Mouse (Mus musculus) hematopoietic stem cell, adult 5-6 weeks (primary cell): ENCODE data around the gene Mrpl12. TPM values are rescaled to one million over a fixed set of nuclear protein-coding genes. Genes with fewer than 3 reads are reported as not detected.
A peak's percentile ranks its signal among the peaks of the same experiment; 100 is the strongest.
"Not testable (repeated sequence)": the region's sequence is repeated elsewhere in the genome, so short reads cannot be mapped to it uniquely, and the experiment has no call there.

Source experiments
- ATAC-seq, 2 experiments: fragments of 125-278 bp in 1 of 2; replicated peaks in 1 of 2; 2 replicates each; pipeline ENCODE4 v1.8.0; 2016 to 2017; ENCODE audit warnings: inconsistent platforms in 2 of 2, mild to moderate bottlenecking in 2 of 2, moderate number of reproducible peaks in 2 of 2, low read depth in 1 of 2, moderate TSS enrichment in 1 of 2; ENCODE audit not compliant: low FRiP score in 2 of 2, poor library complexity in 2 of 2, severe bottlenecking in 2 of 2, insufficient read depth in 1 of 2, low TSS enrichment in 1 of 2
- total RNA-seq: library from RNA; stranded (forward); fragments of 172-1452, 232-1000 nt; gene quantifications from 2 replicates; pipeline ENCODE4 v1.2.3, GENCODE M21; 2017

The Mrpl12 gene
- total RNA-seq, 1 experiment from 2014 or later: 112 TPM

DNA sequence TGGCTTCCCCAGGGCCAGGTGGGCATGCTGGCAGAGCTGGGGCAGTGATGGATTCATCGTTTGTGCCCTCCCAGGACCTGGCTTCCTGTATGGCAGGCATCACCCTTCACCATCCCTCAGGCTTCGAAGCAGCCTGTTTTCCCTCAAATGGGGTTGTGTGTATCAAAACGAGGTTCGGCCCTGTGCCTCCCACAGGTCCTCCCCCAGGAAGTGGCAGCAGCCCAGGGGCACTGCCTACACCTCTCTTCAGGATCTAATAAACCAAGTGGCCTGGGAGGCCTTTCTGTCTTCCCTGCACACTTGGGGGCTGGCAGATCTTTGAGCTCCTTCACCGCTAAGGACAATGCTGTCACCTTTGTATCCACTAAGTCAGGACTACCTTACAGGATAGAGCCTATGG, 14.5 kb downstream of the Mrpl12 start:
- ATAC-seq: no peak

DNA sequence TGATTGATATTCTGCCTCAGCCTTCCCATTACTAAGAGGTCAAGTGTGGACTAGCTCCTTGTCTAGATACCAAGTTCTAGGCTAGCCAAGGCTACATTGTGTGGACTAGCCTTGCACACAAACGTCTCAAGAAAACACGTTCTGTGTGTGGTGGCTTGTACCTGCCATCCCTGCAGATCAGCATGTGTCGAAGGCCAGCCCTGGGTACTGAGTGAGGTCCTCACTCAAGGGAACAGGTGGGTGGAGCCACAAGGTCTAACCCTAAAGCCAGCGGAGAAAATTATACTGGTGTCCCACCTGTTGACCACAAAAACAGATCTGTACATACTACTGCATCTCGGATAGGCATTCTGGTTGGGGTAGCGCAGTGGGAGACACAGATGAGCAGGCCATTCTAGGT, 15.5 kb downstream of the Mrpl12 start:
- ATAC-seq: no peak

DNA sequence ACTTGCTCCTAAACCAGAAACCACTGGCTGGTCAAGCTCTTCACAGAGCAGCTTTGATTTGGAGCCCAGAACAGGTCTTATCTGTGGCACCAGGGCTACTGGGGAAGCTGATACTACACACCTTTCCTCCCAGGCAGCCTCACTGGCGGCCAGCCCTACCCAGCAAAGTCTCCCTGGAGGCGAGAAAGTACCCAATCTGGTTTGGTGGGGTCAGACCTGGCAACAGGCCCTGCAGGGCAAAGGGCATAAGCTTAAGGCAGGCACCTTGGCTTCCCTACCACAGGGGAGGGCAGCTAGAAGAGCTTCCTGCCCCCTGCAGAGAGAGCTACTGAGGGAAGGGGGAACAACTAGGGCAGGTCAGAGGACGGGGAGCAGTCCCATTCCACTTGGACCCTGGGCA, 15.9 kb downstream of the Mrpl12 start:
- ATAC-seq: no peak

DNA sequence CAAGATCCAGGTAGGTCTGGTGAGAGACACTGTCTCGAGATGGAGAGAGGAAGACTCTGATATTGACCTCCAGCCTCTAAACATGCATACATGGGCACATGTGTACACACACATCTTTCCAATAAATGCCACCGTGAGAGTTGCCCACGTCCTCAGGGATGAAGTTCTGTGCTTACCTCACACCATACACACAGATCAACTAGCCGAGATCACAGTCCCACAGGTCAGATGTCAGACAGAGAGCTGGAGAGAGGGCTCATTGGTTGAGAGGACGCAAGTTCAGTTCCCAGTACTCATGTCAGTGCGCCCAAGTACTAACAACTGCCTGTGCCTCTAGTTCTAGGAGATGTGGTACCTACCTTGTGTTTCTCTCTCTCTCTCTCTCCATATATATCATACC, 16.6 kb downstream of the Mrpl12 start:
- ATAC-seq: no peak

DNA sequence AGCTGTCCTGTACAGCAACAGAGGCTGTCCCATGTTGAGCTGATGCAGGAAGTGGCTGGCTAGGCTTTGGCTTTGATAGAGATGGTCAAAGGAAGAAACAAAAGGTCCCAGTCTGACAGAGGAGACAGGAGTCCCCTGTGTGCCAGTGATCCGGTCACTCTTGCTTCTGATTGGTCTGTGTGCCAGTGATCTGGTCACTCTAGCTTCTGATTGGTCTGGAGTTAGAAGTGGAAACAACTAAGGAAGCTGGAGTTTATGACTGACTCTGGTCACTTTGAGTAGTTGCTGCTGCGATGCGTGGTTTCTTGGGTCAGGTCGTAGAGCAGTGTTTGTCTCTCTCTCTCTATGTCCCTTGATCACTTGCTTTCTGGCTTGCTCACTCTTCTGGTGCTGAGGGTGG, 17.3 kb downstream of the Mrpl12 start:
- ATAC-seq: no peak

DNA sequence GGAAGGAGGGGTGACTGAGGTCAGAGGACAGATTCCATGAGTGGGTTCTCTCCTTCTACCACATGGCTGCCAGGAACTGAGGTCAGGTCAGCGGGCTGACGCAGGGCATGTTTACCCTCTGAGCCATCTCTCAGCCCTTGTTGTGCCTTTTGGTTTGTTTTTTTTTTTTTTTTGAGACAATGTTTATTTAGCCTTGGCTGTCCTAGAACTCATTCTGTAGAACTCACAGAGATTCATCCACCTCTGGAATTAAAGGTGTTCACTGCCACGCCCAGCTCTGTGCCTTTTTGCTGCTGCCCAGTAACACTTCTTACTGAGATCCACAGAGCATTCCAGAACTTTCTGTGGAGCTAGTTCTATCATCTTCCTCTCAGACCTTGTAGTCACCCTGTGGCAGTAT, 21.2 kb downstream of the Mrpl12 start:
- ATAC-seq: no peak

DNA sequence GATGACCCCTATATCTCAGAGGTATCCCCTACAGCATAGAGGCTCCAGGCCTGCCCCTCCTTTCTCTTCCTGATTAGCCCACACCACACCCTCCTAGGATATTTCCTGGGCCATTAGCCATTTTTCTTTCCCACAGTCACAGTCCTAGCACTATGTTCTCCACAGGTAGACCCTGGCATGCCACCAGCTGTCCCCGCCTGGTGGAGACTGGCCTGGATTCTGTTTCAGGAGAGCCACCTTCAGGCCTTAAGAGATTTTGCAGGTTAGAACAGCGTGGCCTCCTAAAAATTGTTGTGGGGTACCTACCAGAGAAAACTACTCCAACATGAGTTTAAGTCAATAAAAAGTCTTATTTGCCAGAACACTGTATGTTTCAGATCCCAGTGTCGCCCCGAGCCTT, 22.5 kb downstream of the Mrpl12 start:
- peak; percentile 58 to 61; a peak in 2 of 4 replicates for ATAC-seq

DNA sequence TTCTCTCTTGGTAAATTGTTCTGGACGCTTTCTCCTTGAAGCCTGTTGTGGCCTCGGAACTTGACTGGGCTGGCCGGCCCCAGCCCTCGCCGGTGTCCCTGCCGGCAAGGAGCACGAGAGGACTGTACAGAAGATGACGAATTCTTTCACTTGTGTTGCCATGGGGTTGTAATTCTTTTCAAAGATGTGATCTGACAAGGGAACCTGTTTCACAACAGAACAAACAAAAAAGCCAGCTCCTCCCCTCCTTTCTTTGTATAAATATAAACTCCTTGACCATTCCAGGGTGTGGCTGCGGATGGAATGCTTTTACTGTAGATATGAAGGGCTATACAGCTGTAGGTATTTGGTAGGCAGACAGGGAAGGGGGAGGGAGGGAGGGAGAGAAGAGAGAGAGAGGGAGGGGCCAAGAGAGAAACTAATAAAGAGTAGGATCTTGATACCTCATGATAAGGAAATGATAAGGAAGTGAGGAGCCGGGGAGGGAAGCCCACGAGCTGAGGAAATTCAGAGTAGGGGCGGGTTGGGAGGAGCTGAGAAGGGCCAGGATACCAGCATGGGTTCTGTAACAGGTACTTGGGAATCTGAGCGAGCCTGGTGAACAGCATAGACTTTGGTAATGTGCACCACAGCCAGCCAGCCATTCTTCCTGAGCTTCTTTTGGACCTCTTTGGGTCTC, 23.3 kb downstream of the Mrpl12 start:
- no peak for ATAC-seq

DNA sequence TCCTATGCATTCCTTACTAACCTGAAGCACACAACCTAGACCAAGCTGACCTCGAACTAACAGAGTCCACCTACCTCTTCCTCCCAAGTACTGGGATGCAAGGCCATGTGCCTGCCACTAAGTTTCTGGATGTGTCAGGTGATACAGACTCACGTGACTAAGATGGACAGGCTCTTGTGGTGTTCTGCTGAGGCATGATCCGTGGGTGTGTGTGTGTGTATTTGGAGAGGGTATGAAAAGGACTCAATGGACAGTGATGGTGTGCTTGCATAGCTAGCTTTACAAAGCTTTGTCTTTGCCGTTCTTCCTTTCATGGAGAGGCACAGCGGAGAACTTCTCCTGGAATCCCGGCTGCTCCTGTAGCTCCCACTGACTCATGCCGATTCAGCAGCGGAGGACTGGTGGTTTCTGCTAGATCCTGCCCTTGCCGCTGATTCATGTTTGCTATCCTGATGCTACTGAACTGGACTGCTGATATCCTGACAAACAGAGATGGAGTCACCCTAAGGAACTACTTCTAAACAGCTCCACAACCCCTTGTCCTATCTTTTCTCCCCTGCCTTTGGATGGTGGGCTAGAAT, 24.0 kb downstream of the Mrpl12 start:
- ATAC-seq: no peak

DNA sequence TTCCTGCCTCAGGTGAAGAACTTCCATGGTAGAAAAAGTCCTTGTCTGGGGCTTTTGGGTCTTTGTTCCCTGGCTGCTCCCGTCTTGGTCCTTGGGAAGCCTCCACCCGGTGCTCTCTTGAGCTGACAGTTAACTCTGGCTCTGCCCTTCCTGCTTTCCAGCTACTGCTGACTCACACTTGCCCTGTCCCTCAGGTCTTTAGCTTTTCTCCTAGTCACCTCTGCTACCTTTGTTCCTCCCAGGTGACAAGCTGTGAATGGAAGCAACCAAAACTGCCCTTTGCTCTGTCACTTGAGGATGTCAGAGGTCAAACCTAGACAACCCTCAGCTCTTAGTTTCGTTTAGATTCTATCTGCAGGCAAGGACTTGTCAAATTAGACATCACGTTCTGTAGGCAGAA, 25.5 kb downstream of the Mrpl12 start:
- no peak for ATAC-seq

DNA sequence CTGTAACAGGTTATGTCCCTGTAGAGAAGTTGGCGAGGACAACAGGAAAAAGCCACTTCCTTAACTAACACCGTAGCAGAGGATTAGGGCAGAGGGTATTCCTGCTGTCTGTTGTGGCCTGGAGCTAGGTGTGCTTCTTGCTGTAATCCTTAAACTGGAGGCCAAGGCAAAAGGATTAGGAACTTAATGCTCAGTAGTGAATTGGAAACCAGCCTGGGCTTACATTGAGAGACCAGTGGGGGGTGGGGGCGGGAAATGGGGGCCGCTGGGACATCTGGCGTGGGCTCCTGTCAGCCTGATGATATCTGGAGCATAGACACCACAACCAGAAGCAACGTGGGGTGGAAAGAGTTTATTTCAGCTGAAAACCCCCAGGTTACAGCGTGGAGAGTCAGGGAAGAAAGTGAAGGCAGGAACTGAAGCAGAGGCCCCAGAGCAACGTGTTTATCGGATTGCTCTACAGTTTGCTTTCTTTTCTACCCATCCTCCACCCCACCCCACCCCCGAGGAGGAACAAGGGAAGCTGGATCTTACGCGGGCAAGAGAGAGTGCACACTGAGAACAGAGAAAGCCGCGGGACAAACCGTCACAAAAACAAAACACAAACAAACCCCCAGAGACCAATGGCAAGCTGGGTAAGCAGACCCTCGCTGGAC, 26.1 kb downstream of the Mrpl12 start:
- peak; percentile 56 to 75; a peak in 3 of 4 replicates for ATAC-seq

DNA sequence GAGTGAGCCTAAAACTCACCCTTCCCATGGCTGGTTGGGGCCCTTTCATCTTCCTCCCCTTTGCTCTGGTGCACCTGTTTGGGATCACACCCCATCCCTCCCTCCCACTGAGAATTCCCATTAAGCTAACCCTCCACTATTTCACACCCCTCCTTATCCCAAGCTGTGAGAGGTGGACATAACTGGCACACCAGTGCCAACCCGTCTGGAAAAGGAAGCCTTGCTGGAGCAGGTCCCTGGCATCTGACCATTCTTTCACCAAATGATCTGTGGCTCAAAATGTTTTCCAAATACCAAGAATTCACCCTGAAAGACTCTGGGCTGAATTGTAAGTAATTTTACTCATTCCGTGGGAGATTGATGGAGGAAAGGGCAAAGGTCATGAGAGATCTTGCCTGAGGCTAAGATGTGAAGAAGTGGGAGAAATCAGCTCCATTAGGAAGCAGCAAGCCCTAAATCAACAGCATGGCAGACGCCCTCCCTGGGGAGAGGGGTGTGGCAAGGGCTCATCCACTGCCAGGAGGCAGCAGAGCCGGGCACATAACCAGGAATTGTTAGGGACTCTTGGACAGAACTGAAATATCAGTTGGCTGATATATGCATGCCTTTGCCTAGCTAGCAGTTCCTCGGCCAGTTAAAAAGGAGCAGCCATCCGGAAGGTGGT, 28.5 kb downstream of the Mrpl12 start:
- no peak for ATAC-seq

DNA sequence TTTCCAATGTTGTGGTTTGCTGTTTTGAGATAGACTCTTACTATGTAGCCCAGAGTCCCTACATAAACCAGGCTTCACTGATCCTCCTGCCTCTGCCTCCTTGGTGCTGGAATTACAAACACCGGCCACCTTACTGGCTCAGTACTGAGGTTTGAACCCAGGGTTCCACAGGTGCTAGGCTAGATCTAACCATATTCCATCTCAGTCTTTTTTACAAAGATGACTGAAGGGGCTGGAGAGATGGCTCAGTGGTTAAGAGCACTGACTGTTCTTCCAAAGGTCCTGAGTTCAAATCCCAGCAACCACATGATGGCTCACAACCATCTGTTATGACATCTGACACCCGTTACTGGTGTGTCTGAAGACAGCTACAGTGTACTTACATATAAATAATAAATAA, 29.8 kb downstream of the Mrpl12 start:
- ATAC-seq: not testable (repeated sequence)

DNA sequence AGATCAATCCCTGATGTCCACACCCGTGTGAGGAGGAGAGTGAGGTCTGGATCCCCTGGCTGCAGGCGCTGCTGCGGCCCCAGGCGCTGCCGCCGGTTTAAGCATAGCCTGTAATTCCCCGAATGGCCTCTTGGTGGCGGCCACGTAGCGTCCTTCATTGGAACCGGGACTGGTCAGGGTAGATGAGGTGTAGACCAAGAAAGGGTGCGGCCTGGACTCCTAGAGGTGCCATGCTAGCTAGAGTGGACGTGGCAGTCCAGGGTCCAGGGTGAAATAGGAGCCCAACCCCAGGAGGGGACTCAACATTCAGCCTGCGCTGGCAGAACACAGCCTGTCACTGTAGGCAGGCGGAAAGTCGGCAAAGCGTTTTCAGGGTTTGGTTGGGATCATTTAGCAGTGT, 31.2 kb downstream of the Mrpl12 start:
- ATAC-seq: peak; percentile 80 to 84

DNA sequence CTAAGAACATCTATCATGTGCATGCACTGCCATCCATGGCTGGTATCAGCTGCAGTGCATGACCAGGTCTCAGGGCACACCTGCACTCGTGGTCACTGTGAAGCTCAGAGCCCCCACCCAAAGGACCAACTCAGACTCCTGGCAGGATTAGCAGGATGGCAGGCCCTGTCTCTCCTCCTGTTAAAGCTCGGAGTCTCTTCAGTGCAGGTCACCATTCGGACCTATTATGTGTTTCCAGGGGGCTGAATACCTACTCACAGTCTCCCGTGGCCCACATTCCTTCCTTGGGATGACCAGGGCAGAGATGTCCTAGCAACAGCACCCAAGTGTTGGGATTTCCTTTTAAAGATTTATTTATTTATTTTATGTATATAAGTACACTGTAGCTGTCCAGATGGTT, 32.7 kb downstream of the Mrpl12 start:
- ATAC-seq: no peak

DNA sequence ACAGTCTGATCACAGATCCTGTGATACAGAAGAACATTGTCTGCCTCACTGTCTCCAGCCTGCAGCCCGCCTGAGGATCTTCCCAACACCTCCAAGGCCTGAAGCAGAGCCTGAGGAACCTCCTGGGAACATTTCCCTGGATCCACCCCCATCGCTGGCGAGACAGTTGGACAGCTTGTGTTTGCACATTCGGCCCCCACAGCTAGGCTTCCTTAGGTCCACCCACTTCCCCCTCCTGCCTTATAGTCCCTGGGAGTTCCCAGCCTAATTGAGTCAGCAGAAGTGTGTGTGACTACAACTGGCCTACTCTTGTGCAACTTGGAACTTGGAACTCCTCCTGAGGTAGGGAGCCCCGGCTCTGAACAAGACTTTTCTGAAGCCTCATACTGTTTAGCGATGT, 33.6 kb downstream of the Mrpl12 start:
- peak; percentile 20 to 50; a peak in 1 of 4 replicates for ATAC-seq

DNA sequence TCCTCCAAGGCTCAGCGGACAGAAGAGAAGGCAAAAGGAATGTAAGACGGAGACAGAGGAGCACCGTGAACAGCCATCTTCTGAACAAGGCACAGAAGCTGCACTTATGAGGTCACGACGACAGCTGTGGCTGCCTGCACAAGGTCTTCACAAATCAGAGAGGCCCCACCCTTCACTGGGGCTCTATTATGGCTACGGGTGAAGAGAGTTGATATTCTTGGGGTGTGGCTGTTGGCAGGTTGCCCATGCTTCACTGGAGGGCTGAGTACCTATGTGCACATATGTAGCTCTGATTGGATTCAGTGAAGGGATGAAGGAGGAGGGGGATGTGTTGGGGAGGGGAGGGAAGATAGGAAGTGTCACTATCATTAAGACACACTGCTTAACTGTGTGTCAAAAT, 34.1 kb downstream of the Mrpl12 start:
- no peak for ATAC-seq

DNA sequence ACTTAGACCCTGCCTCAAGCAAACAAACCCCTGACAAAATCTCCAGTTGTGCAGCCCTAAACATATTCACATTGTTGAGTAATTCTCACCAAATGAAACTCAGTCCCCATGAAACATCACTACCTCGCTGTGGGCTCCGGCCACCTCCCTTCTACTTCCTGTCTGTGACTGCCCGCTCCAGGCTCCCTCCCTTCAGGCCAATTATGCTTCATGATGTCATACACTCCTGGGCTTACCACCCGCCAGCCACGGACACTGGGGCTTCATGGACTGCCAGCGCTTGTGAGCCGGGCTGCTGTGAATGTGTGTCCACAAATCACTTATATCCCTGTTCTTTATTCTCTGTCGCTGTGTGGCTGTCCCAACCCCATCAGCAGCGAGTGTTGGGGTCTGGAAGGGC, 35.3 kb downstream of the Mrpl12 start:
- ATAC-seq: peak in 1 of 2 experiments; percentile 40; a peak in 1 of 4 replicates
